Mouse (Mus musculus) T-helper 2 cell (primary cell): ENCODE data around the gene Arid3b.

ENCODE experiments used
- in situ Hi-C: fragments of 300-600 bp; cut with MboI, MseI; formaldehyde crosslinking; loops from one replicate; pipeline ENCODE4 v1.15.1; 2025; ENCODE audit warnings: high pct_unique_total_duplicates

Arid3b gene

GRCm38 (mm10) chr9:57831267-57832082 lies 5.1 kb downstream of the Arid3b start:
- in situ Hi-C loops = no loop called here

- in situ Hi-C loops = no loop called here
Measured at GRCm38 (mm10) chr9:57829812-57830557, 6.6 kb downstream of the Arid3b start.

- in situ Hi-C loops = loop anchor here (25.0 kb wide), 1 partner anchor 1436 kb away; no protein-coding TSS in a partner anchor
Measured at GRCm38 (mm10) chr9:57823397-57823796, 13.2 kb downstream of the Arid3b start.

GRCm38 (mm10) chr9:57822812-57823211 lies 13.8 kb downstream of the Arid3b start:
- in situ Hi-C loops = loop anchor here (25.0 kb wide), 1 partner anchor 1436 kb away; no protein-coding TSS in a partner anchor

GRCm38 (mm10) chr9:57820186-57821080 lies 16.2 kb downstream of the Arid3b start:
- in situ Hi-C loops = loop anchor here (25.0 kb wide), 1 partner anchor 1433 kb away; no protein-coding TSS in a partner anchor

GRCm38 (mm10) chr9:57817220-57817667 lies 19.3 kb downstream of the Arid3b start:
- in situ Hi-C loops = loop anchor here (25.0 kb wide), 1 partner anchor 1430 kb away; no protein-coding TSS in a partner anchor

- in situ Hi-C loops = loop anchor here (25.0 kb wide), 1 partner anchor 1428 kb away; no protein-coding TSS in a partner anchor
Measured at GRCm38 (mm10) chr9:57814866-57815265, 21.7 kb downstream of the Arid3b start.

- in situ Hi-C loops = loop anchor here (25.0 kb wide), 1 partner anchor 1427 kb away; no protein-coding TSS in a partner anchor
Measured at GRCm38 (mm10) chr9:57814014-57814413, 22.6 kb downstream of the Arid3b start.

- in situ Hi-C loops = loop anchor here (25.0 kb wide), 1 partner anchor 1425 kb away; no protein-coding TSS in a partner anchor
Measured at GRCm38 (mm10) chr9:57811793-57812733, 24.5 kb downstream of the Arid3b start.

- in situ Hi-C loops = loop anchor here (25.0 kb wide), 1 partner anchor 1423 kb away; no protein-coding TSS in a partner anchor
Measured at GRCm38 (mm10) chr9:57810691-57811090, 25.9 kb downstream of the Arid3b start.

- in situ Hi-C loops = loop anchor here (25.0 kb wide), 1 partner anchor 1422 kb away; no protein-coding TSS in a partner anchor
Measured at GRCm38 (mm10) chr9:57808771-57809310, 27.8 kb downstream of the Arid3b start.

GRCm38 (mm10) chr9:57807174-57807651 lies 29.4 kb downstream of the Arid3b start:
- in situ Hi-C loops = loop anchor here (25.0 kb wide), 1 partner anchor 1420 kb away; no protein-coding TSS in a partner anchor

- in situ Hi-C loops = loop anchor here (25.0 kb wide), 1 partner anchor 1419 kb away; no protein-coding TSS in a partner anchor
Measured at GRCm38 (mm10) chr9:57806066-57806481, 30.5 kb downstream of the Arid3b start.

GRCm38 (mm10) chr9:57805087-57805737 lies 31.4 kb downstream of the Arid3b start:
- in situ Hi-C loops = loop anchor here (25.0 kb wide), 1 partner anchor 1418 kb away; no protein-coding TSS in a partner anchor

GRCm38 (mm10) chr9:57803839-57804238 lies 32.8 kb downstream of the Arid3b start:
- in situ Hi-C loops = loop anchor here (25.0 kb wide), 1 partner anchor 1417 kb away; no protein-coding TSS in a partner anchor

- in situ Hi-C loops = loop anchor here (25.0 kb wide), 1 partner anchor 1416 kb away; no protein-coding TSS in a partner anchor
Measured at GRCm38 (mm10) chr9:57803047-57803446, 33.5 kb downstream of the Arid3b start.

GRCm38 (mm10) chr9:57800325-57800975 lies 36.1 kb downstream of the Arid3b start:
- in situ Hi-C loops = loop anchor here (25.0 kb wide), 1 partner anchor 1413 kb away; no protein-coding TSS in a partner anchor
